Mouse (Mus musculus) CH12.LX (cell line): ENCODE results near the gene Zfp46.

Experiments used
- CTCF ChIP-seq, 2 experiments: IDR thresholded peaks in 1 of 2; conservative IDR thresholded peaks in 1 of 2; 2 replicates each; pipeline ENCODE4 v1.5.1; 2011 to 2012; ENCODE audit warnings: low read depth in 2 of 2, low read length in 2 of 2, improper control_type of control experiment in 1 of 2, inconsistent platforms in 1 of 2, mild to moderate bottlenecking in 1 of 2, moderate library complexity in 1 of 2
- EP300 ChIP-seq: IDR thresholded peaks from 2 replicates; pipeline ENCODE4 v1.6.1; 2011; ENCODE audit warnings: low read length, improper control_type of control experiment
- MEF2A ChIP-seq: IDR thresholded peaks from 2 replicates; pipeline ENCODE4 v1.6.1; 2014; ENCODE audit warnings: low read depth, mild to moderate bottlenecking, inconsistent platforms, low read length, improper control_type of control experiment, borderline replicate concordance
- MXI1 ChIP-seq: IDR thresholded peaks from 2 replicates; pipeline ENCODE4 v1.6.1; 2011; ENCODE audit warnings: mild to moderate bottlenecking, low read depth, low read length, improper control_type of control experiment
- POLR2AphosphoS2 ChIP-seq: IDR thresholded peaks from 2 replicates; pipeline ENCODE4 v1.6.1; 2011; ENCODE audit warnings: low read depth, low read length, improper control_type of control experiment
- SMC3 ChIP-seq: IDR thresholded peaks from 2 replicates; pipeline ENCODE4 v1.6.1; 2011; ENCODE audit warnings: low read depth, low read length, improper control_type of control experiment
- USF1 ChIP-seq: IDR thresholded peaks from 2 replicates; pipeline ENCODE4 v1.6.1; 2014; ENCODE audit warnings: low read depth, mild to moderate bottlenecking, inconsistent platforms, low read length, improper control_type of control experiment

- TF ChIP-seq MEF2A = no peak
- TF ChIP-seq MXI1 = no peak
- TF ChIP-seq SMC3 = no peak
- TF ChIP-seq USF1 = no peak
- TF ChIP-seq CTCF (conservative IDR thresholded peaks at IDR 0.05 in 1 of 2, IDR thresholded peaks at IDR 0.05 in 1 of 2; ENCODE audit: low read depth in 2 of 2, low read length in 2 of 2) = no peak
- no peak for TF ChIP-seq EP300
- no peak for TF ChIP-seq POLR2AphosphoS2
Observed at GRCm38 (mm10) chr4:136337129-136337528, 52.6 kb downstream of the Zfp46 start.
